Mouse (Mus musculus) E14TG2a.4 (cell line): ENCODE results near the gene Paxbp1.
A peak's percentile ranks its signal among the peaks of the same experiment; 100 is the strongest.

Source experiments
- H3K27me3 ChIP-seq: 2 replicates; pipeline ENCODE4 v1.6.1; 2014; ENCODE audit warnings: low read length, control low read depth; ENCODE audit not compliant: insufficient read depth
- H3K36me3 ChIP-seq: 2 replicates; pipeline ENCODE4 v1.6.1; 2014; ENCODE audit warnings: low read length, control low read depth; ENCODE audit not compliant: insufficient read depth
- H3K4me1 ChIP-seq: replicated peaks from 2 replicates; pipeline ENCODE4 v1.6.1; 2014; ENCODE audit warnings: low read depth, low read length, control low read depth
- H3K4me3 ChIP-seq: replicated peaks from 2 replicates; pipeline ENCODE4 v1.5.1; 2014; ENCODE audit warnings: mild to moderate bottlenecking, low read length
- H3K9me3 ChIP-seq: 2 replicates; pipeline ENCODE4 v1.6.1; 2014; ENCODE audit warnings: low read length, control low read depth
- CTCF ChIP-seq: conservative IDR thresholded peaks from 2 replicates; pipeline ENCODE4 v1.5.1; 2014; ENCODE audit warnings: low read length
- NANOG ChIP-seq: IDR thresholded peaks from 2 replicates; pipeline ENCODE4 v1.6.1; 2014; ENCODE audit warnings: borderline replicate concordance, low read length, mixed read lengths
- POU5F1 ChIP-seq: IDR thresholded peaks from 2 replicates; pipeline ENCODE4 v1.6.1; 2014; ENCODE audit warnings: low read length, borderline replicate concordance

Gene Paxbp1

GRCm38 (mm10) chr16:91011847-91012246 lies 32.5 kb downstream of the Paxbp1 start:
- peak overlapping the region; percentile 98 for H3K4me3 ChIP-seq
- TF ChIP-seq NANOG (no peak), POU5F1 (no peak), CTCF (no peak)
- peaks cover 26% of the 10 kb centered on the region for H3K4me1 ChIP-seq
- H3K27me3 ChIP-seq, result no peaks in the 10 kb centered on the region; the same call in 1 of the 2 replicates
- peaks cover 29% of the 10 kb centered on the region for H3K36me3 ChIP-seq
- no peaks in the 10 kb centered on the region for H3K9me3 ChIP-seq

GRCm38 (mm10) chr16:91011021-91011683 lies 33.2 kb downstream of the Paxbp1 start, which contains the start of gene Synj1:
Gene Synj1, minus strand, starts transcription at chr16:91011308.
- H3K4me1 ChIP-seq, result peaks cover 26% of the 10 kb centered on the region
- H3K9me3 ChIP-seq, result no peaks in the 10 kb centered on the region
- no peak for TF ChIP-seq NANOG
- no peak for TF ChIP-seq CTCF
- TF ChIP-seq POU5F1, result no peak
- H3K4me3 ChIP-seq, result peak within 1 kb of the TSS; percentile 98
- no peaks in the 10 kb centered on the region; the same call in 1 of the 2 replicates for H3K27me3 ChIP-seq
- H3K36me3 ChIP-seq, result peaks cover 23% of the 10 kb centered on the region

GRCm38 (mm10) chr16:91010581-91011020 lies 33.7 kb downstream of the Paxbp1 start:
- Histone ChIP-seq H3K4me1 (peaks cover 22% of the 10 kb centered on the region), H3K36me3 (peaks cover 18% of the 10 kb centered on the region), H3K9me3 (no peaks in the 10 kb centered on the region), H3K27me3 (no peaks in the 10 kb centered on the region; the same call in 1 of the 2 replicates), H3K4me3 (peak overlapping the region; percentile 98)
- TF ChIP-seq CTCF (no peak), POU5F1 (no peak), NANOG (no peak)

GRCm38 (mm10) chr16:91009942-91010529 lies 34.3 kb downstream of the Paxbp1 start:
- Histone ChIP-seq H3K27me3 (no peaks in the 10 kb centered on the region; the same call in 1 of the 2 replicates), H3K9me3 (no peaks in the 10 kb centered on the region), H3K4me3 (peak overlapping the region; percentile 98), H3K4me1 (peaks cover 23% of the 10 kb centered on the region), H3K36me3 (peaks cover 12% of the 10 kb centered on the region)
- TF ChIP-seq POU5F1 (no peak), NANOG (no peak), CTCF (no peak)

GRCm38 (mm10) chr16:91004915-91005538 lies 39.3 kb downstream of the Paxbp1 start:
- H3K9me3 ChIP-seq, result no peaks in the 10 kb centered on the region
- TF ChIP-seq CTCF (no peak), NANOG (no peak), POU5F1 (no peak)
- no peak overlapping the region for H3K4me3 ChIP-seq
- H3K27me3 ChIP-seq, result no peaks in the 10 kb centered on the region; the same call in 1 of the 2 replicates
- no peaks in the 10 kb centered on the region for H3K36me3 ChIP-seq
- peaks cover 16% of the 10 kb centered on the region for H3K4me1 ChIP-seq

- H3K4me1 ChIP-seq, result peaks cover 5% of the 10 kb centered on the region; the same call in 1 of the 2 replicates
- no peaks in the 10 kb centered on the region for H3K27me3 ChIP-seq
- no peak overlapping the region for H3K4me3 ChIP-seq
- no peaks in the 10 kb centered on the region for H3K36me3 ChIP-seq
- TF ChIP-seq NANOG (no peak), CTCF (no peak), POU5F1 (no peak)
- no peaks in the 10 kb centered on the region for H3K9me3 ChIP-seq
These were observed 43.2 kb downstream of the Paxbp1 start for GRCm38 (mm10) chr16:91001098-91001497.

GRCm38 (mm10) chr16:90999827-91000226 lies 44.5 kb downstream of the Paxbp1 start:
- H3K4me1 ChIP-seq, result peaks cover under 1% of the 10 kb centered on the region; the same call in 1 of the 2 replicates
- no peaks in the 10 kb centered on the region for H3K36me3 ChIP-seq
- no peaks in the 10 kb centered on the region for H3K27me3 ChIP-seq
- TF ChIP-seq CTCF (no peak), POU5F1 (no peak), NANOG (no peak)
- H3K9me3 ChIP-seq, result no peaks in the 10 kb centered on the region
- H3K4me3 ChIP-seq, result no peak overlapping the region

GRCm38 (mm10) chr16:90997822-90998221 lies 46.5 kb downstream of the Paxbp1 start:
- no peak overlapping the region for H3K4me3 ChIP-seq
- H3K36me3 ChIP-seq, result no peaks in the 10 kb centered on the region
- H3K4me1 ChIP-seq, result no peaks in the 10 kb centered on the region
- H3K27me3 ChIP-seq, result no peaks in the 10 kb centered on the region
- H3K9me3 ChIP-seq, result no peaks in the 10 kb centered on the region
- TF ChIP-seq CTCF (no peak), POU5F1 (no peak), NANOG (no peak)
